8 mouse cellular contexts compared by ENCODE assay signal in the genomic region with DNA sequence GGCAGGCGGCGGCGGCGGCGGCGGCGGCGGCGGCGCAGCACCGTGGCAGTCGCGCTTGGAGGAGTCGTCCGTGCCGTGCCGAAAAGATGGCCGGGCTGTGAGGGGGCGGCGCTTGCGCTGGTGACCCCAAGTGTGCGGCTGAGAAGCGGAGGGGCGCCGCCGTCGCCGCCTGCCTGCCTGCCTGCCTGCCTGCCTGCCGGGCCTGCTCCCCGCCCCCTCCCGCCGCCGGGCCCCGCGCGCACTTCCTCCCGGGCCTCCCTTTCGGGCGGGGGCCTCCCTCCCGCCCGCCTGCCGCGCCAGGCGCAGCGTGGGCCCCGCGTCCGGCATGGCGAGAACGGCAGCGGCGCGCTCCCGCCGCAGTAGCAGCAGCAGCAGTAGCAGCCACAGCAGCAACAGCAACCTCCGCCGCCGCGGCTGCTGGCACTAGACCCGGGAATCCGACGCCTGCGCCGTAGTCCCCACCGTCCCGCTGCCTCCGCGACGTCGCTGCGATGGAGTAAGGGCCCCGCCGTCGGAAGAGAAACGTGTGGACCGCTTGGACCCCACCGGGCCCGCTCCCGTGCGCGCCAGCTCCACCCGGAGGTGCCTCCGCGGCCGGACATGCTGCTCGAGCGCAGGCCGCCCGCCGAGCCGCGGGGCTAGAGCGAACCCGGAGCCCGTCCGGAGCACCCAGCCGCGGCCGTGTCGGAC. TPM values are rescaled to one million over a fixed set of nuclear protein-coding genes. Genes with fewer than 3 reads are reported as not detected.
DNase-seq lines count a peak whose midpoint lies in the region; ATAC-seq and TF ChIP-seq lines count a peak whose summit lies in the region.

No protein-coding gene starts in this region.

- no peak for TF ChIP-seq CTCF in G1E (IDR thresholded peaks at IDR 0.05; ENCODE audit: low read depth, low read length)

- H3K27ac ChIP-seq in hindbrain, embryonic 10.5 days, result peak overlapping the region; percentile 99

- peaks cover 25% of the 10 kb centered on the region for H3K4me1 ChIP-seq in G1E (ENCODE audit: insufficient read depth, low read depth, low read length)
- H3K4me1 ChIP-seq in hindbrain, embryonic 10.5 days (replicated peaks), result peaks cover 38% of the 10 kb centered on the region

- peak; percentile 74 for DNase-seq in G1E (ENCODE audit: low spot score)
- DNase-seq in cerebellum, adult 8-10 months, result peak; percentile 78
- DNase-seq in hindbrain, embryonic 10.5 days (ENCODE audit: low spot score), result peak; percentile 81
- DNase-seq in layer of hippocampus, postnatal 25 days (ENCODE audit: extremely low spot score in 1 of 2, low spot score in 1 of 2), result peak; percentile 63 to 78
- peak; percentile 89 for DNase-seq in lung, postnatal 14 days
- DNase-seq in ovary, postnatal 36 days (ENCODE audit: low spot score), result peak; percentile 87
- peak; percentile 92 for DNase-seq in thymus, postnatal 25 days

- no peaks in the 10 kb centered on the region for H3K27me3 ChIP-seq in G1E (ENCODE audit: insufficient read depth, low read length)
- H3K27me3 ChIP-seq in hindbrain, embryonic 10.5 days (ENCODE audit: insufficient read depth, poor library complexity, severe bottlenecking), result no peaks in the 10 kb centered on the region

- H3K36me3 ChIP-seq in G1E (replicated peaks), result peaks cover 32% of the 10 kb centered on the region
- H3K36me3 ChIP-seq in hindbrain, embryonic 10.5 days, result no peaks in the 10 kb centered on the region; the same call in 1 of the 2 replicates

- H3K4me3 ChIP-seq in G1E (ENCODE audit: low read depth, low read length), result peak overlapping the region; percentile 95
- peak overlapping the region; percentile 98 for H3K4me3 ChIP-seq in hindbrain, embryonic 10.5 days

- 0 out of 2 replicates have a peak, but pooled peaks cover 5% of the 10 kb centered on the region for H3K9me3 ChIP-seq in G1E (replicated peaks)
- H3K9me3 ChIP-seq in hindbrain, embryonic 10.5 days, result no peaks in the 10 kb centered on the region

- ATAC-seq in G1E (ENCODE audit: extremely low read depth, insufficient number of reproducible peaks, low FRiP score, poor library complexity, severe bottlenecking), result no peak
- ATAC-seq in frontal cortex, adult (ENCODE audit: low TSS enrichment), result peak; percentile 55

- under 1% methylated on average over 95 of the region's 100 CpGs for WGBS in hindbrain, embryonic 10.5 days

RNA-seq across cellular contexts. Expression of a gene that starts 0.6 kb away (rescaled TPM):
- 111 and 126 TPM in 2 replicates for total RNA-seq in G1E (2014; fragmentation: Nextera tagmentation)
- 29.1 and 29.6 TPM in 2 replicates for total RNA-seq in G1E (2017)
- 21.7 and 24.9 TPM in 2 replicates for polyA plus RNA-seq in G1E (2012)
- 3.7 and 4.5 TPM in 2 replicates for polyA plus RNA-seq in hindbrain, embryonic 10.5 days (2016; fragmentation: Nextera tagmentation; extraction: Ambion mirVana)
- 10 to 100 TPM; 61.5 to 66.9 TPM for total RNA-seq in layer of hippocampus, postnatal 25 days (2021)

RNA-seq across cellular contexts. Expression of a gene that starts 39.8 kb away (rescaled TPM):
- total RNA-seq in G1E (2014; fragmentation: Nextera tagmentation) (11.2 and 15.5 TPM in 2 replicates), G1E (2017) (14.0 and 15.2 TPM in 2 replicates)
- polyA plus RNA-seq in G1E (2012), result 51.1 and 55.5 TPM in 2 replicates
- polyA plus RNA-seq in hindbrain, embryonic 10.5 days (2016; fragmentation: Nextera tagmentation; extraction: Ambion mirVana), result 13.2 and 14.2 TPM in 2 replicates
- 10 to 100 TPM; 44.7 to 45.6 TPM for total RNA-seq in layer of hippocampus, postnatal 25 days (2021)
